Mouse (Mus musculus) liver, adult (tissue): ENCODE data around the gene Olfr847.

Source experiments
- GATA4 ChIP-seq: IDR thresholded peaks from 2 replicates; pipeline ENCODE4 v1.6.1; 2014; ENCODE audit warnings: mild to moderate bottlenecking, low read length; ENCODE audit not compliant: insufficient replicate concordance

Olfr847 gene

GRCm38 (mm10) chr9:19378569-19378968 is at the start of gene Olfr847:
Olfr847 (minus strand) TSS chr9:19378669.
- no peak for TF ChIP-seq GATA4

GRCm38 (mm10) chr9:19363905-19364304 is 14.6 kb downstream of the Olfr847 start, which contains the start of gene Olfr846:
Olfr846 (minus strand) TSS chr9:19364005.
- no peak for TF ChIP-seq GATA4

- TF ChIP-seq GATA4 = no peak
These were observed 42.3 kb downstream of the Olfr847 start, which contains the start of gene Olfr845 for GRCm38 (mm10) chr9:19336157-19336556. Olfr845 (plus strand) TSS chr9:19336457.
